Mouse (Mus musculus): ENCODE measurements around the gene Tmem179.

GRCm38 (mm10) chr12:112507984-112508383, 8.6 kb downstream of the Tmem179 start:
- TF ChIP-seq CTCF (IDR thresholded peaks at IDR 0.05; ENCODE audit: insufficient read depth, low read depth, low read length) (no peak), POLR2A (IDR thresholded peaks at IDR 0.05; ENCODE audit: insufficient read depth, low read depth, low read length) (no peak)

Data from olfactory bulb, adult 2 months (tissue).